Mouse (Mus musculus): ENCODE measurements around the gene Galnt2.

- TF ChIP-seq CTCF (IDR thresholded peaks at IDR 0.05) (no peak), EP300 (IDR thresholded peaks at IDR 0.05) (no peak)
These were observed 160.0 kb downstream of the Galnt2 start for GRCm38 (mm10) chr8:124391191-124391590.
